Mouse (Mus musculus) CH12.LX (cell line): ENCODE results near the gene BC048403. TPM values are rescaled to one million over a fixed set of nuclear protein-coding genes. Genes with fewer than 3 reads are reported as not detected.
A peak's percentile ranks its signal among the peaks of the same experiment; 100 is the strongest.

Experiments used
- DNase-seq: peaks from one replicate; pipeline ENCODE4 v3.0.0-alpha.2; 2013; ENCODE audit errors: extremely low read depth
- H3K27ac ChIP-seq: 2 replicates; pipeline ENCODE4 v1.5.1; 2012; ENCODE audit warnings: low read depth, mild to moderate bottlenecking, control low read depth, moderate library complexity; ENCODE audit not compliant: insufficient read depth
- H3K27me3 ChIP-seq: replicated peaks from 2 replicates; pipeline ENCODE3; 2012; ENCODE audit warnings: inconsistent platforms
- H3K36me3 ChIP-seq, 2 experiments: replicated peaks in 1 of 2; 2 replicates each; pipeline versions ENCODE3 to v1.6.1; 2012; ENCODE audit warnings: inconsistent platforms in 1 of 2, low read length in 1 of 2, mild to moderate bottlenecking in 1 of 2, mixed read lengths in 1 of 2, moderate library complexity in 1 of 2; ENCODE audit not compliant: control insufficient read depth in 1 of 2, insufficient read depth in 1 of 2
- H3K4me1 ChIP-seq, 2 experiments: 2 replicates each; pipeline ENCODE4 v1.6.1; 2012; ENCODE audit warnings: inconsistent platforms in 1 of 2, moderate library complexity in 1 of 2; ENCODE audit not compliant: insufficient read depth in 2 of 2, control insufficient read depth in 1 of 2
- H3K4me2 ChIP-seq: 2 replicates; pipeline ENCODE4 v1.6.1; 2012; ENCODE audit warnings: low read depth, mild to moderate bottlenecking, control low read depth; ENCODE audit not compliant: poor library complexity, insufficient read depth, severe bottlenecking
- H3K4me3 ChIP-seq, 3 experiments: fragments of 150-350 bp in 1 of 3; sonication (generic) in 1 of 3; replicated peaks in 1 of 3; 2 replicates each; pipeline versions ENCODE3 to v1.5.1; 2011 to 2012; ENCODE audit warnings: low read depth in 2 of 3, low read length in 2 of 3, mild to moderate bottlenecking in 2 of 3, moderate library complexity in 2 of 3, control low read depth in 1 of 3, improper control_type of control experiment in 1 of 3, inconsistent platforms in 1 of 3, mixed read lengths in 1 of 3; ENCODE audit not compliant: poor library complexity in 1 of 3
- H3K79me2 ChIP-seq: replicated peaks from 2 replicates; pipeline ENCODE4 v1.6.1; 2012; ENCODE audit warnings: mild to moderate bottlenecking, moderate library complexity; ENCODE audit not compliant: control insufficient read depth, poor library complexity, insufficient read depth, severe bottlenecking; ENCODE audit errors: extremely low read depth
- H3K9ac ChIP-seq: 2 replicates; pipeline ENCODE4 v1.6.1; 2012; ENCODE audit warnings: low read depth, mild to moderate bottlenecking, control low read depth, moderate library complexity; ENCODE audit not compliant: insufficient read depth
- H3K9me3 ChIP-seq: replicated peaks from 2 replicates; pipeline ENCODE3; 2012; ENCODE audit warnings: low read length, inconsistent platforms, mixed read lengths
- CHD1 ChIP-seq: IDR thresholded peaks from 2 replicates; pipeline ENCODE4 v1.6.1; 2012; ENCODE audit warnings: low read depth, low read length, improper control_type of control experiment, inconsistent platforms
- ELF1 ChIP-seq: IDR thresholded peaks from 2 replicates; pipeline ENCODE4 v1.6.1; 2014; ENCODE audit warnings: low read depth, mild to moderate bottlenecking, inconsistent platforms, low read length, improper control_type of control experiment
- ETS1 ChIP-seq: conservative IDR thresholded peaks from 2 replicates; pipeline ENCODE4 v1.6.1; 2012; ENCODE audit warnings: low read depth, mild to moderate bottlenecking, inconsistent platforms, low read length, improper control_type of control experiment, moderate library complexity
- IRF4 ChIP-seq: IDR thresholded peaks from 2 replicates; pipeline ENCODE4 v1.6.1; 2014; ENCODE audit warnings: low read depth, mild to moderate bottlenecking, inconsistent platforms, low read length, improper control_type of control experiment
- MEF2A ChIP-seq: IDR thresholded peaks from 2 replicates; pipeline ENCODE4 v1.6.1; 2014; ENCODE audit warnings: low read depth, mild to moderate bottlenecking, inconsistent platforms, low read length, improper control_type of control experiment, borderline replicate concordance
- MXI1 ChIP-seq: IDR thresholded peaks from 2 replicates; pipeline ENCODE4 v1.6.1; 2011; ENCODE audit warnings: mild to moderate bottlenecking, low read depth, low read length, improper control_type of control experiment
- PAX5 ChIP-seq: IDR thresholded peaks from 2 replicates; pipeline ENCODE4 v1.6.1; 2012; ENCODE audit warnings: low read length, inconsistent platforms, mixed read lengths
- POLR2AphosphoS2 ChIP-seq: IDR thresholded peaks from 2 replicates; pipeline ENCODE4 v1.6.1; 2011; ENCODE audit warnings: low read depth, low read length, improper control_type of control experiment
- RCOR1 ChIP-seq: conservative IDR thresholded peaks from 2 replicates; pipeline ENCODE4 v1.6.1; 2012; ENCODE audit warnings: low read depth, mild to moderate bottlenecking, inconsistent platforms, low read length, improper control_type of control experiment
- SIN3A ChIP-seq: IDR thresholded peaks from 2 replicates; pipeline ENCODE4 v1.6.1; 2012; ENCODE audit warnings: low read length, improper control_type of control experiment, inconsistent platforms
- UBTF ChIP-seq: IDR thresholded peaks from 2 replicates; pipeline ENCODE4 v1.6.1; 2012; ENCODE audit warnings: low read depth, mild to moderate bottlenecking, inconsistent platforms, low read length, improper control_type of control experiment, moderate library complexity
- USF2 ChIP-seq: conservative IDR thresholded peaks from 2 replicates; pipeline ENCODE4 v1.6.1; 2011; ENCODE audit warnings: low read depth, low read length, improper control_type of control experiment
- ZMIZ1 ChIP-seq: IDR thresholded peaks from 2 replicates; pipeline ENCODE4 v1.6.1; 2012; ENCODE audit warnings: low read depth, mild to moderate bottlenecking, inconsistent platforms, low read length, improper control_type of control experiment
- dilution Hi-C: fragments of 300-500 bp; cut with MboI; formaldehyde crosslinking; loops from 2 replicates; pipeline ENCODE4 v1.14.3; 2020; ENCODE audit warnings: low sequenced_read_pairs; ENCODE audit not compliant: extremely low pct_unique_long_range_greater_than_20kb, extremely low pct_ligation_motif_present
- in situ Hi-C: fragments of 300-500 bp; cut with MboI; formaldehyde crosslinking; loops from 3 replicates; pipeline ENCODE4 v1.14.3; 2019; ENCODE audit warnings: low sequenced_read_pairs, low pct_ligation_motif_present, low pct_unique_long_range_greater_than_20kb, mixed read lengths
- polyA plus RNA-seq: library from polyadenylated mRNA; unstranded; fragments of >175 nt; gene quantifications from 2 replicates; pipeline ENCODE4 v1.2.1, GENCODE M21; 2012; ENCODE audit warnings: low read depth; ENCODE audit not compliant: insufficient read length
- total RNA-seq, 2 experiments: library from RNA; depleted of rRNA; stranded (reverse); fragments of 300-350 nt in 1 of 2; fragments of >200 nt in 1 of 2; gene quantifications; 2 replicates each; pipeline ENCODE4 v1.2.3; 2012 to 2014

BC048403 gene
- total and polyA plus RNA-seq, 3 experiments, result 2.2 to 11.9 (median 4.0) TPM

- Histone ChIP-seq H3K27ac (no peak overlapping the region), H3K9ac (no peak overlapping the region), H3K4me1 (peaks cover 7 to 26% of the 10 kb centered on the region in 2 experiments), H3K4me3 (no peak overlapping the region), H3K4me2 (no peak overlapping the region), H3K9me3 (no peaks in the 10 kb centered on the region), H3K27me3 (no peaks in the 10 kb centered on the region), H3K79me2 (no peaks in the 10 kb centered on the region), H3K36me3 (no peaks in the 10 kb centered on the region)
- dilution Hi-C loops, result no loop called here
- no peak for TF ChIP-seq IRF4
- no peak for TF ChIP-seq POLR2AphosphoS2
- TF ChIP-seq ZMIZ1, result no peak
- no peak for TF ChIP-seq ETS1
- TF ChIP-seq RCOR1, result no peak
- no peak for TF ChIP-seq PAX5
- TF ChIP-seq MXI1, result no peak
- DNase-seq, result no peak
- in situ Hi-C loops, result no loop called here
Observed at GRCm38 (mm10) chr10:121794486-121794885, 54.7 kb downstream of the BC048403 start.

GRCm38 (mm10) chr10:121796027-121796802 is 56.5 kb downstream of the BC048403 start:
- TF ChIP-seq ETS1 (peak; percentile 51; the same call in 1 of the 2 replicates), USF2 (no peak), MXI1 (0 out of 2 replicates have a peak, but pooled peaks have one; percentile 22), SIN3A (no peak; the same call in 1 of the 2 replicates), ELF1 (0 out of 2 replicates have a peak, but pooled peaks have one; percentile 46), CHD1 (no peak)
- Histone ChIP-seq H3K27ac (no peak overlapping the region), H3K79me2 (no peaks in the 10 kb centered on the region), H3K4me3 (peak overlapping the region in 2 of 3 experiments; percentile 8 to 31), H3K9ac (no peak overlapping the region), H3K9me3 (no peaks in the 10 kb centered on the region), H3K4me1 (peaks cover 5 to 25% of the 10 kb centered on the region in 2 experiments), H3K36me3 (no peaks in the 10 kb centered on the region), H3K27me3 (no peaks in the 10 kb centered on the region), H3K4me2 (peak overlapping the region; percentile 61; the same call in 1 of the 2 replicates)
- dilution Hi-C loops (no loop called here), in situ Hi-C loops (no loop called here)
- DNase-seq, result peak; percentile 60

GRCm38 (mm10) chr10:121800041-121800440 is 60.3 kb downstream of the BC048403 start:
- Histone ChIP-seq H3K4me2 (no peak overlapping the region), H3K36me3 (no peaks in the 10 kb centered on the region), H3K9me3 (no peaks in the 10 kb centered on the region), H3K27me3 (no peaks in the 10 kb centered on the region), H3K27ac (no peak overlapping the region), H3K9ac (no peak overlapping the region), H3K79me2 (no peaks in the 10 kb centered on the region), H3K4me1 (peaks cover 5 to 25% of the 10 kb centered on the region in 2 experiments), H3K4me3 (no peak overlapping the region)
- dilution Hi-C loops, result no loop called here
- in situ Hi-C loops, result no loop called here
- DNase-seq, result no peak
- no peak for TF ChIP-seq UBTF
- TF ChIP-seq MEF2A, result 0 out of 2 replicates have a peak, but pooled peaks have one; percentile 27
